Mouse (Mus musculus): ENCODE measurements around the gene Serpinc1.
"Not testable (repeated sequence)": the region's sequence is repeated elsewhere in the genome, so short reads cannot be mapped to it uniquely, and the experiment has no call there.

Gene Serpinc1

DNA sequence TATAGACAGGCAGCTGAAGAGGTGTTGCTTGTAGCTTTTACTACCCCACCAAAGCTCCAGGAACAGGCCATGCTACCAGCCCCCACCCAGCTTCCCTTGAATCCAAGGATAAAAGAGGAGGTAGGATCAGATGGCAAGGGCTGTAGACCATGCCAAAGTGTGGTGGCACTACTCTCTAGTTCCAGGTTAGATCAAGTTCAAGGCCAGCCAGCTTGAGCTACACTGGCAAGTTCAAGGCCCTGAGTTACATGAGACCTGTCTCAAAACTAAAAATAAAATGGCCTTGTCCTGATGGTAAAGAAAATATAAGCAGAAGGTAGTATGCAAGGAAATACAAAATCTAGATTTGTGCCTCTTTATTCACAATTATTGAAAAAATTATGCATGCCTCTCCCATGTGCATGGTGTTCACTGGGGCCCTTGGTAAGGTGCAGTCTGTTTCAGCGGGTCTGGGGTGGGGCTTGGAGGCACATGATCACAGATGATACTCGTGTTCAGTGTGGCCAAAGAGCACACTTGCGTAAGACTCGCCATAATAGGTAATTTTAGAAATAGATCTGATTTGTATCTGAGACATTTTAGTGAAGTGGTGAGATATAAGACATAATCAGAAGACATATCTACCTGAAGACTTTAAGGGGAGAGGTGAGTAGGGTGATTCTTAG lies at the start of gene Serpinc1:
Gene Serpinc1, plus strand, starts transcription at position 515 of the 665 bp plus-strand sequence.
- no peak for DNase-seq (ENCODE audit: low spot score in 2 of 2)

DNA sequence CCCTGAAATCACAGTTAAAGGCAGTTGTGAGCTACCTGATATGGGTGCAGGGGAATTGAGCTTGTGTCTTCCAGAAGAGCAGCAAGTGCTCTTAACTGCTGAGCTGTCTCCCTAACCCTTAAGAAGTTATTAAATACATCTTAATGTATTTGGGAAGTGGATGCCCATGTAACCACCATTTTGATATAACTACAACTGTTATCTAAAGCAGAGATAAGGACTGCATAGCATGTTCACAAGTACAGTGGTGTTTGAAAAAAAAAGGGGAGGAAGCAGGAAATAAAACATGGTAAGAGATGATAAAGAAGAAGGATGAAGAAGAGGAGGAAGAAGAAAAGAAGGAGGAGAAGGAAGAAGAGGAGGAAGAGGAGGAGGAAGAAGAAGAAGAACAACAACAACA lies 47.1 kb upstream of the Serpinc1 start:
- DNase-seq (ENCODE audit: low spot score in 2 of 2) = no peak

- no peak for DNase-seq (ENCODE audit: low spot score in 2 of 2)
Observed at GRCm38 (mm10) chr1:160933896-160934482, 44.4 kb upstream of the Serpinc1 start.

- DNase-seq (ENCODE audit: low spot score in 2 of 2) = no peak
Observed at GRCm38 (mm10) chr1:160935551-160935950, 42.8 kb upstream of the Serpinc1 start.

DNA sequence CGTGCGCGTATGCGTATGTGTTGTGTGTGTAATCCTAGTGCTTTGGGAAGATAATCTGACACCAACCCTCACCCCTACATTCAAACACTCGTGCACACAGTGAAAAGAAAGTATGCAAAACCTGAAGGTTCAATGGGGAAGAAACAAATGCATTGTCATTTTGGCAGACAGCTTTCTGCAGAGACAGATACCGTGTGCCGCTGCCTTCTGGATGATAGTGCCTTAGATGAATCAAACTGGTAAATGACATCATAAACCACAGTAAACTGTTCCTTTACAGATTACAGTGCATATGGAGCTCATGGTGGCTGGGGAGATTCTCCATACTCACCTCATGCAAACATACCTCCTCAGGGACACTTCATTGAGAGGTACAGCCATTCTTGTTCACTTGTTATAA lies 15.2 kb upstream of the Serpinc1 start:
- no peak for DNase-seq (ENCODE audit: low spot score in 2 of 2)

DNA sequence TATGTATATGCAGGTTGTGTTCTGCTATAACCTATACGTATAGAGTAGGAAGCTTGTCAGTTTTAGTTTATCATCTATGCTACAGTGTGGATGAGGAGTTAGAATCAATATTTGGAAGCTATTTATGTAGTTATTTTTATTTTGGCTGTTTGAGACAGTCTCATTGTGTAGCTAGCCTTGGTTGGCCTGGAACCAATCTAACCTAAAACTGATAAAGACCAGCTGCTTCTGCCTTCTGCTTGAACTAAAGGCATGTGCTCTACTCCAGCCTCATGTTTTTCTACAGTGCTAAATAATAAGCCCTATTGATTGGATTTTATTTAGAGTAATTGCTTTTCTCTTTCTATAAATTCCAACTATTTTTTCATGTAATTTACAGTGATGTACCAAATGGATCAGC lies 11.1 kb upstream of the Serpinc1 start:
- DNase-seq (ENCODE audit: low spot score in 2 of 2) = no peak

GRCm38 (mm10) chr1:160968643-160969042 lies 9.7 kb upstream of the Serpinc1 start:
- no peak for DNase-seq (ENCODE audit: low spot score in 2 of 2)

DNA sequence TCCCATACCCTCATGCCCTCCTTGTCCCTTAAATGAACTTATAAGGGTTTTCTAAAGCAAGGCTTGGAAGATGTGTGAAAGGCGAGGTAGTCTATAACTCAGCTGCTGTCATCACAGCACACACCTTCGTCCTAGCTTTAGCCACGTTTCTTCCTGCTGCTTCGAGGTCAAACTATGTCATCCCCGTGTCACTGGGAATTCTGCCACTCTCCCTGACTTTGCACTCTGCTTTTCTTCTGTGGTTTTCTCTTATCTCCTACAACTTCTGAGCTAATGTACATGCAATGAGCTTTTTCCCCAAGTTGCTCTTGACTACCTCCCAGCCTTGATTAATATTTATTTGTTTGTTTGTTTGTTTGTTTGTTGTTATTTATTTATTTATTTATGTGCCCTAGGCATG lies 1.6 kb downstream of the Serpinc1 start:
- no peak for DNase-seq (ENCODE audit: low spot score in 2 of 2)

DNA sequence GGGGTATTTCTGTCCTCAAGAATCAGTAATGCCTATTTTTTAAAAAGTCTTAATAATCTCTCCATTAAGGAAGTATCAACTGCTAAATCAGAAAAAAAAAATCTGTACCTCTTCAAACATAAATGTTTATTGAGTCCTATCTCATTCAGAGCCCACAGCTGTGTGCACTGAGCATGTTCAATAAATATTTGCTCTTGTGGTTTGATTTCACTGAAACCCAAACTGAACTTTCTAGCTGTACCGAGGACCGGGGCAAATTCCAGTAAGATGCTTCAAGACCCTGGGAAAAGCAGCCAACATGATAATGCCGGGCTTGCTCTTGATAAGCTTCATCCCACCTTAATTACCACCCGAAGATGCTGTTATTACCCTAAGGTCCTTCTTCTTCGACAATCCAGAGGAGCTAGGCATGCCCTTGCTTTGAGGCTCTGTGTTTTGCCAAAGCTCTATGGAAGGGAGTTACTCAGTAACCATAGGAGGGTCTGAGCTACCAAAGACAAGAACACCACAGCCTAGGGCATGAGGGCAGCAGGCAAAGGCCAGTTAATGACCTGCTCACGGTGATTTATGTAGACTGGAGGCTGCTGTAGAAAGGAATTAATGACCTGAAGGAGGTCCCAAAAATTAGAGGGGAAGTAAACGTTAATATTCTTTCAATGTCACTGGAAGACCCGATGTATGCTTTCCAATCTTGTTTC lies 2.3 kb downstream of the Serpinc1 start:
- no peak for DNase-seq (ENCODE audit: low spot score in 2 of 2)

DNA sequence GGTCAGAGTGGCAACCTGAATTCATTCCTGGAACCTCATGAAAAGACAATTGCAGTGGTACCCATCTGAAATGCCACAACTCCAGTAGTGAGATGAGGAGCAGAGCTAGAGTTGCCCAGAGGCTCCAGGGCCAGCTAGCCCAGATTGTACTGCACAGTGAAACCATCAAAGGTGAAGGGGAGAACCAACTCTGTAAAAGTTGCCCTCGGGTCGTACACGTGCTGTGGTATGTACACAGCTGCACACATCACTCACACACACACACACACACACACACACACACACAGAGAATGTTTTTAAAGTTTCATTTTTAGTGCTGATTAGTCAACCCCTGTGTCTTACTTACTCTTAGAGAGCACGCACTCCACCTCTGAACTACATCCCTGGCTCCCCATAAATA lies 3.0 kb downstream of the Serpinc1 start:
- no peak for DNase-seq (ENCODE audit: low spot score in 2 of 2)

DNA sequence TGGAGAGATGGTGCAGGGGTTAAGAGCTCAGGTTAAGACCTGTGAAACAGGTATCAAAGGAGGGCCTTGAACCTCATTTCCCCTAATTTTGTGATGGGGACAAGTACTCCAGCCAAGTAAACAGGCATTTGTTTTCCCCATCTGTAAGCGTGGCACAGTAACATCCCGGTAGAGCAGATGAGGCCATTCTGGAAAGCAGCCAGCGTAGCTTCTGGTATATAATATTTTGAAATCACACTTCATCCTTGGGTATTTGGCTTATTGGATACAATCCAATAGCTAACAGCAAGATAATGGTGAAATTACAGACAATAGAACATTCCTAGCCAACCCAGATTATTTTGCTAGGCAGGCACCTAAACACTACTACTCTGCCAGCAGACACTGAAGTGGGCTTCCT lies 4.5 kb downstream of the Serpinc1 start:
- DNase-seq (ENCODE audit: low spot score in 2 of 2) = no peak

- not testable (repeated sequence) for DNase-seq (ENCODE audit: low spot score in 2 of 2)
Observed at GRCm38 (mm10) chr1:160984731-160985130, 6.3 kb downstream of the Serpinc1 start.

- no peak for DNase-seq (ENCODE audit: low spot score in 2 of 2)
Observed at GRCm38 (mm10) chr1:160985477-160985876, 7.1 kb downstream of the Serpinc1 start.

- DNase-seq (ENCODE audit: low spot score in 2 of 2) = no peak
Observed at GRCm38 (mm10) chr1:160986881-160987635, 8.7 kb downstream of the Serpinc1 start.

- DNase-seq (ENCODE audit: low spot score in 2 of 2) = no peak
Observed at GRCm38 (mm10) chr1:160989395-160989794, 11.0 kb downstream of the Serpinc1 start.

DNA sequence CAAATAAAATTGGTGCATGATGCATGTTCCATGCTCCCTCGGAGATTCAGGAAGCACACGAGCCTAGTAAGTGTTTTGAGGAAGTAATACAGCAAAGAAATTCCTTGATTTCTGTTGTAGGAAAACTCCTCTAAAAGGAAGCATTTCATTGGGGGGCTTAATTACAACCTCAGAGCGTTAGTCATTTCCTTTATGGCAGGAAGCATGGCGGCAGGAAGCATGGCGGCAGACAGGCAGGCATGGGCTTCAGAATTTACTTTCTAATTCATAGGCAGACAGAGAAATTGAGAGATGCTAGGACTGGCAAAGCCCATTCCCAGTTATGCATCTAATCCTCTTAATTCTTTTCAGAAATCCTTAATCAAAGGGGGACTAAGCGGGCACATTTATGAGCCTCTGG lies 15.5 kb downstream of the Serpinc1 start:
- DNase-seq (ENCODE audit: low spot score in 2 of 2) = no peak

GRCm38 (mm10) chr1:161004942-161005341 lies 26.6 kb downstream of the Serpinc1 start:
- no peak for DNase-seq (ENCODE audit: low spot score in 2 of 2)

DNA sequence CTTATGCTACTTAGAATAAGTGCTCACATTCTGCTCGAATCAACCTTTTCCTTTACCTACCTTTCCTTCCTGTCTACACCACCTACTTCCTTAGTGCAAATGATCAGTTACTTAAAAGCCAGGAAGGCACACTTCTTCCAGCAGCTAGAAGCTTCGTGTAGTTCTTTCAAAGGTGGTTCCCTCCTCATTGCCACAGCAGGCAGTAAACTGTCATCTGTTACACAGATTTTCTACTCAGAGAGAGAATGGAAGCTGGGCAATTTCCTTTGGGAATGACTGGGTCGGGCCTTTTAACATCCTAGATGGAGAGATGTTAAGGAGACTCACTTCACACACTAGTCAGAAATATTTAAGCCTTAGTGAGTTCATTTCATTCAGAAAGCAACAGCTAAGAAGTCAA lies 27.1 kb downstream of the Serpinc1 start:
- DNase-seq (ENCODE audit: low spot score in 2 of 2) = no peak

GRCm38 (mm10) chr1:161006471-161006870 lies 28.1 kb downstream of the Serpinc1 start:
- no peak for DNase-seq (ENCODE audit: low spot score in 2 of 2)

DNA sequence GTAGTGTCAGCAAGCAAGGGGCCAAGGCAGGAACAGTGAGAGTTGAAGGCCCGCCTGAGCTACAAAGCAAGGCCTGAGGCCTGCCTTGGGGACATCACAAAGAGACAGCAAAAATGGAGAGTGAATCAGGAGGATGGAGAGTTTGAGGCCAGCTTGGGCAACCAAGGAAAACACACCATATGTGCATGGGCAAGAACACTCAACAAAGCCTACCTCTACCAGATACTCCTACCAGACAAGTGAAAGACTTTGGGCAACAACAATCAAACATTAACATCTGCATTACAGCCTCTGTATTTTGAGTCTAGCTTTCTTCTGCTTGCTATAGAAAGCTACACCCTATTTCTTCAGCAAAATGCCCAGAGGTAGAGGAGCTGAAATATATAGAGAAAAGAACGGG lies 29.7 kb downstream of the Serpinc1 start:
- DNase-seq (ENCODE audit: low spot score in 2 of 2) = no peak

GRCm38 (mm10) chr1:161010436-161010835 lies 32.1 kb downstream of the Serpinc1 start:
- DNase-seq (ENCODE audit: low spot score in 2 of 2) = no peak

GRCm38 (mm10) chr1:161016378-161016777 lies 38.0 kb downstream of the Serpinc1 start:
- no peak for DNase-seq (ENCODE audit: low spot score in 2 of 2)
